Mouse (Mus musculus) megakaryocyte, embryonic 14.5 days (primary cell): ENCODE measurements around the gene Rnf214. TPM values are rescaled to one million over a fixed set of nuclear protein-coding genes. Genes with fewer than 3 reads are reported as not detected.

Source experiments
- H3K27me3 ChIP-seq: replicated peaks from 2 replicates; pipeline ENCODE3; 2012; ENCODE audit warnings: inconsistent platforms
- H3K36me3 ChIP-seq: replicated peaks from 2 replicates; pipeline ENCODE3; 2012; ENCODE audit warnings: low read length, inconsistent platforms, mixed read lengths
- H3K4me1 ChIP-seq: 2 replicates; pipeline ENCODE4 v1.6.1; 2012; ENCODE audit warnings: inconsistent platforms
- H3K4me3 ChIP-seq: replicated peaks from 2 replicates; pipeline ENCODE3; 2012; ENCODE audit warnings: moderate library complexity, mild to moderate bottlenecking, inconsistent platforms
- H3K9me3 ChIP-seq: 2 replicates; pipeline ENCODE4 v1.6.1; 2012; ENCODE audit warnings: inconsistent platforms
- FLI1 ChIP-seq: IDR thresholded peaks from 2 replicates; pipeline ENCODE4 v1.6.1; 2012; ENCODE audit warnings: low read length, inconsistent platforms, mixed read lengths
- GATA1 ChIP-seq: IDR thresholded peaks from 3 replicates; pipeline ENCODE4 v1.6.1; 2012; ENCODE audit warnings: mixed read lengths, low read length, inconsistent platforms, borderline replicate concordance
- polyA plus RNA-seq: library from polyadenylated mRNA; stranded (reverse); fragments of >175 nt; gene quantifications from 2 replicates; pipeline ENCODE4 v1.2.3, GENCODE M21; 2012; ENCODE audit warnings: low replicate concordance; ENCODE audit not compliant: insufficient read depth

Gene Rnf214
- 5.8 and 6.8 TPM in 2 replicates for polyA plus RNA-seq

DNA sequence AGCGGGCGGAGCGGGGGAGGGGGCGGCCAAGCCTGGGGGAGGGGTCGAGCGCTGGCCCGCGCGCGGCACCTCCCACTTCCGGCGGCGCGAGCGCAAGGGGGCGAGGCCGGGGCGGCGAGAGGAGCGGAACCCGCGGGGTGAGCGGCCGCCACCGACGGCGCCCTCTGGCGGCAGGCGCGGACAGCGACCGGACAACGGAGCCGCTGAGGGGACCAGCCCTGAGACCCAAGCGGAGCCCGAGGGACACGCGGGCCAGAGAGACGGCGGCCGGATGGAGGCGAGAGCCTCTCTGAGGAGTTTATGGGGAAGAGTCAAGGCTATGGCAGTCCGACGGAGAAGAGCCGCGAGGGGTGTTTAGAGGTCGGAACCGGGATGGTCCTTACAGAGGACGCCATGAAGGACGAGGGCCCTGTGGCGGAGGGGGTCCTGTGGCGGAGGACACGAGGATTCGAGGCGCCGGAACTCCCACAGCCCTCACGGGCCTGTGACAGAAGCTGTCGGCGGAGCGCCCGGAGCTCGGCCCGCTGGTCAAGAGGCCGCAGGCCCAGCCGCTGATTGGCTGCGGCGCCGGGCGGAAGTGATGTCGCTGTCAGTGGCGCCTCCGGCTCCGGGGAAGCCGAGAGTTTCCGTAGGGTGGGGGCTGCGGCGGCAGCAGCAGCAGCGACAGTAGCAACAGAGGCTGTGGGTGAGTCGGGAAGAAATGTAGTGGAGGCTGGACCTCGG, at the start of gene Rnf214, which contains the start of gene Pcsk7:
Gene Rnf214, minus strand, starts transcription at position 557 of the 723 bp plus-strand sequence.
Gene Pcsk7, plus strand, starts transcription at position 143 of the 723 bp plus-strand sequence.
- Histone ChIP-seq H3K4me3 (peak within 1 kb of the TSS; percentile 99), H3K36me3 (peaks cover 60% of the 10 kb centered on the region), H3K4me1 (peaks cover 46% of the 10 kb centered on the region), H3K9me3 (no peaks in the 10 kb centered on the region), H3K27me3 (no peaks in the 10 kb centered on the region)
- TF ChIP-seq FLI1 (no peak), GATA1 (no peak)

DNA sequence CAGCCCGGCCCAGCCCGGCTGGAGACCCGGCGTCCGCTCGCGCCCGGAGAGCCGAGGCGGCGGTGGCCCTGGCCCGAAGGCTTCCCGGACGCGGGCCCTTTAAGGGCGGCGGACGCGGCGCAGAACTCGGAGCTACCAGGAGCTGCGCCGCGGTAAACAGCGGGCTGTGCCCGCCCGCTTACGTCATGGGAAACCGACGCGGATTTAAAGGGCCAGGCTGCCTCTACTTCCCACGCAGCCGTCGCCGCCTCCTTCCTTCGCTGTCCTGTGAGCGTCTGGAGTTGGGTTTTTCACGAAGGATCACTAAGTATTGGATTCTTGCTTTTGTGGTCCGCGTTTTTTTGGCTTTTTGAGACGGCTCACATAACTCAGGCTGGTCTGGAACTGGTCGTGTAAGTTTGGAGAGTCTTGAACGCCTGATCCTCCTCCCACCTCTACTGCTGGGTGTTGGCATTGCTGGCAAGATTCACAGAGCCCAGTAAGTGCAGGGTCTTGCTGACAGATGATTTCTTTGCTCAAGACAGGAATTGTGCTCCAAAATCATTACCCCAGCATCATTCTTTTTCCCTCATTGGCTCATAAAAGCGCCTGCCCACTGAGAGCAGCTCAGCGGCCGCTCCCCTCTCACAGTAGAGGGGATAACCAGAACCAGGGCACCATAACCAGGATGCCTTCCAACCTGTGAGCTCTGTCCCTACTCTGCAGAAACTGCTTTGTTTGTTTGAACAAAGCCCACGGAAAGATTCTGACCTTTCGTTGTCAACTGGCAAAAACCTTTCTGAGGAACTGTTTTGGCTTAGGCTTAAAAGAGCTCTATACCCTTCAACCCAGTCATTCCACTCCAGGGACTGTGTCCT, 48.6 kb upstream of the Rnf214 start, which contains the start of gene Sidt2:
Gene Sidt2, minus strand, starts transcription at position 152 of the 857 bp plus-strand sequence.
- Histone ChIP-seq H3K4me3 (peak within 1 kb of the TSS; percentile 99), H3K27me3 (no peaks in the 10 kb centered on the region), H3K9me3 (no peaks in the 10 kb centered on the region), H3K36me3 (peaks cover 44% of the 10 kb centered on the region), H3K4me1 (peaks cover 38% of the 10 kb centered on the region)
- no peak for TF ChIP-seq FLI1
- no peak for TF ChIP-seq GATA1

DNA sequence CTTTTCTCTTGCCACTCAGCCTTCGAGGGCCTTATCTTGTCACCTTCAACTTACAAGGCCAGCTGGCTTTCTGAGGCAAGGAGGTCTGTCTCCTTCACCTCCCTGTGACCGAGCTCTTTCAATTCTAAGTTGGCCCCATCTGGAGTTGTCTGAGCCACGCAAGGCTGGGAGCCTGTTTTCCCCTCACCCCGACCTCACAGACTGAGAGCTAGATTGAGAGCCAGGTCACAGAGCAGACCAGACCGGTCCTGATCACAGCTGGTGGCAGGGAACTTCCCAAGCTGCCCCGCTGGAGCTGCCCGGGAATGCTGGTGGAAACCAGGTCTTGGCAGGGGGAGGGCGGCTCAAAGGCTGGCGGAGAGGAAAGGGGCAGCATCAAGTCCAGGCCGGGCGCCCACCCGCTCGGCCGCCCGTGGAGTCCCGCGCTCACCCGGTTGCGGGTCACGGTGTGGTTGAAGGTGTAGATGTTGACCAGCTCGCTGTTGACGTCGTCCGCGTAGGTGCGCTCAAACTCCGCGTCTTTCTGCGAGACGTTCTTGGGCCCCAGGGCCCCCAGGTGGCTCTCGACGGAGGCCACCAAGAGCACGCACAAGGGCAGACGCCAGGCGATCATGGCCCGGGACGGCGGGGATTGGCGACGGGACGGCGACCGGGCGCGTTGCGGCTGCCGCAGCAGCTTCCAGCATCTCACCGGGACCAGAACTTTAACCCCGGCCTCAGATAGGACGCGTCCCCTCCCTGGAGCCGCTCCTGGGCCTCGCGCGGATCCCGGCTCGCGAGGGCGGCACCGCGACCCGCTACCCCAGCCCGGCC, 47.8 kb upstream of the Rnf214 start:
- H3K9me3 ChIP-seq, result no peaks in the 10 kb centered on the region

DNA sequence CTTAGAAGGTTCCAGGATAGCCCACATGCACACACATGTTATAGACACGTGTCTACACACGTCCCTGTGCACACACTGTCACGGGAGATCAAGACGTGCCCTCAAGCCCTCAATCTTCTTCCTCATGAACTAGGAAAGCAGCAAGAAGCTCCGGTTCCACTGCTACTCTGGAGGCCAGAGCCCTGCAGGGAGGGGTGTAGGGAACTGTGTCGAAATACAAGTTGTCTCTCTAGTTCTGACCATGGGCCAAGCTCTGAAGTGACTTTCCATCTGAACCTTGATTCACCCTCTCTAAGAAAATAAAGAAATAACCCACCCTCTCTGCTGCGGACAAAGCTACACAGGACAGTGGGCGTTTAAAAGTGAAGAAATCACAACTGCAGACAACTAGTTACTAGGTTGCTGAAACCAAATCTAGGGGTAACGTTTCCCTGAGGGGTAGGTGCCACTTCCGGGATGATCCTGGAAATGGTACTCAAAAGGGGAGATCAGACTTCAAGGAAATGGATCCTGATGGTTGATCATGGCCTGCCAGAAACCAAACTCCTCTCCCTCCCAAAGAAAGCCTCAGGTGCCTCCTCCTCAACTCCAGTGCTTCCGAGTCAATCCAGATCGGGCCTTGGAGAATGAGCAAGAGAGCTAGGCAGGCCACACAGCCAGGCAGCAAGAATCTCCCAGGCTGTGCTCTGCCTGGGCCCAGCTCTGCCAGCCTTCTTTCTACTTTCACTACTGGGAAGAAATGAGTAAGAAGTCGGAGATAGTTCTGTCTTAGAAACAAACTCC, 47.0 kb upstream of the Rnf214 start:
- TF ChIP-seq FLI1, result no peak
- no peak for TF ChIP-seq GATA1
- Histone ChIP-seq H3K4me1 (peaks cover 32% of the 10 kb centered on the region), H3K27me3 (no peaks in the 10 kb centered on the region), H3K36me3 (peaks cover 47% of the 10 kb centered on the region), H3K9me3 (no peaks in the 10 kb centered on the region), H3K4me3 (peak overlapping the region; percentile 99)

More for the DNA sequence above, 47.8 kb upstream of the Rnf214 start:
- peaks cover 45% of the 10 kb centered on the region for H3K36me3 ChIP-seq
- H3K4me3 ChIP-seq, result peak overlapping the region; percentile 99
- H3K4me1 ChIP-seq, result peaks cover 32% of the 10 kb centered on the region
- TF ChIP-seq FLI1 (no peak), GATA1 (no peak)
- H3K27me3 ChIP-seq, result no peaks in the 10 kb centered on the region

DNA sequence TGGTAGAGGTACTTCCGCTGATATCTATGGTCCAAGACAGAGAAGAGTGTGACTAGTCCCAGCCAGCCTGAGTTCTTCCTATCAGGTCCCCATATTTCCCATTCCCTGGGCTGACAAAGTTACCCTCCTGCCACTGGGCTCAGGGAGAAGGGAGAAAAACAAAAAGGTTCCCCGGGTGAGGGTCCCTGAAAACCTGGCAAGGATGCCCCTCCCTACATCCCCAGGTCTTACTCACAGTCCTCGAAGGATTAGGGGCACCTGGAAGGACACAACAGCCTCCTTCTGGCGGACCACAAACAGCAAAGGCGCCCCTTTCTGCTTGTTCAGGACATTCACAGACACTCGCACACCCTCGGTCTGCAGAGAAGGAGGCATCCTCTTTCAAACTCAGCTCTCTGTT, 46.2 kb upstream of the Rnf214 start:
- Histone ChIP-seq H3K4me1 (peaks cover 32% of the 10 kb centered on the region), H3K36me3 (peaks cover 54% of the 10 kb centered on the region), H3K9me3 (no peaks in the 10 kb centered on the region), H3K4me3 (peak overlapping the region; percentile 99), H3K27me3 (no peaks in the 10 kb centered on the region)
- no peak for TF ChIP-seq FLI1
- TF ChIP-seq GATA1, result no peak

DNA sequence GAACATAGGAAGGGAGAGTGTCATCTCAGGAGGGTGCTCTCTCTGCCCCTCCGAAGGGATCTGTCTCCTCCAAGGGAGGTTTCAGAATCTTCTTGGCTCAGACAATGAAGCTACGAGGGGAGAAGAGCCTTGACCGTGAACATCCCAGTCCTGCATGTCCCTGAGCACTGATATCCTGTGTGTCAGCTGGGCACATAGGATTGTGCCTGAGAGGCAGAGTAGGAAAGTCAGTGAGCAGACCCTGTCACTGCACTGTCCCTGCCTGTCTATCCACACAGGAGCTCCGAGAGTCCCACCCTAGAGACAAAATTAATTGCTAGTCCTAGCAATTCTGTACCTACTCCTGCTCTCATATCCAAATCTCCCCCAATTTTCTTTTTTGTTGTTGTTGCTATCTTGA, 45.3 kb upstream of the Rnf214 start:
- H3K27me3 ChIP-seq, result no peaks in the 10 kb centered on the region

DNA sequence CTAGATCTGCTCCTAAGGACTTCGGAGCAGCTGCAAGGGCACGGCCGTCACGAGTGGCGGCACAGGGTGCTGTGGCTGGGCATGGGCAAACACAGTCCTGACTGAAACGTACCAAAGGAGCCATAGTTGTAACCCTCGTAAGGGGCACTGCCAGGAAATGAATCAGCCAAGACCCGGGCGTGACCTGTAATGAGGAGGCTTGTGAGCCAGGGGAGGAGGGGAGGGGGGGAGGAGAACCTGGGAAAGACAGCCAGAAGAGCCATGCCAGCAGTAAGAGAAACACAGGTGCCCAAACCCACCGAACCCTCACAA, 40.1 kb upstream of the Rnf214 start:
- H3K36me3 ChIP-seq, result peaks cover 96% of the 10 kb centered on the region
- no peaks in the 10 kb centered on the region for H3K9me3 ChIP-seq
- peaks cover 36% of the 10 kb centered on the region for H3K4me1 ChIP-seq
- no peak overlapping the region for H3K4me3 ChIP-seq
- peaks cover 2% of the 10 kb centered on the region for H3K27me3 ChIP-seq
- no peak for TF ChIP-seq FLI1
- no peak for TF ChIP-seq GATA1

More for the DNA sequence above, 45.3 kb upstream of the Rnf214 start:
- Histone ChIP-seq H3K9me3 (no peaks in the 10 kb centered on the region), H3K36me3 (peaks cover 63% of the 10 kb centered on the region), H3K4me3 (peak overlapping the region; percentile 48), H3K4me1 (peaks cover 34% of the 10 kb centered on the region)
- TF ChIP-seq GATA1, result no peak
- no peak for TF ChIP-seq FLI1

DNA sequence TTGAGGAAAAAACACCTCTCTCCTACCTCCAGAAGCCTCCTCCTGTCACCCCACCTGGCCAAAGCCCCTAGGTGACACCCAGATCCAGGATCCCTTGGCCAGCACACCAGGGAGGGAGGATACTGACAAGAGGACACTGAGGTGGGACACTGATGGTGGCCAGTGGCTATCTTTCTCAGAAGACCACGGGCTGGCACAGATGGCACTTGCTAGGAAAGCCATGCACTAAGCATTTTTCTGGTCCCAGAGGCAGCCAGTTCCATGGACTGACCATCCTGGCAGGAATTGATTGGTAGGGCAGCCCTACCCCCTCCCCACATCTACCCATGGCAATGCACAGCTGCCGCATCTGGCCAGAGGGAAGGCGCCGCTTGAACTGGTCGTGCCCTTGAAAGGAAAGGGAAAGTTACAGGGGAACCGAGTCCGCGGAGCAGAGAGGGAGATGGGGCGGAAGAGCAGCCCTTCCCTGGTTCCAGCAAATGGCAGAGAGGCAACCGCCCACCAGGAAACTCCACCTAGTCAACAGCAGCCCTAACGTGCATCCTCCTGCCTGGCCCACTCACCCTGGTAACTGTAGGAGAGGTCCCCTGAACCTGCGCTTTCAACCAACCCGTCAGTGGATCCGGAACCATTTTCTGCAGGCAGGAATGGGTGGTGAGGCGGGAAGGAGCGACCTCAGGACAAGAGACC, 39.6 kb upstream of the Rnf214 start:
- Histone ChIP-seq H3K27me3 (peaks cover 2% of the 10 kb centered on the region), H3K4me1 (peaks cover 36% of the 10 kb centered on the region), H3K36me3 (peaks cover 96% of the 10 kb centered on the region), H3K9me3 (no peaks in the 10 kb centered on the region), H3K4me3 (no peak overlapping the region)
- TF ChIP-seq FLI1 (no peak), GATA1 (no peak)

DNA sequence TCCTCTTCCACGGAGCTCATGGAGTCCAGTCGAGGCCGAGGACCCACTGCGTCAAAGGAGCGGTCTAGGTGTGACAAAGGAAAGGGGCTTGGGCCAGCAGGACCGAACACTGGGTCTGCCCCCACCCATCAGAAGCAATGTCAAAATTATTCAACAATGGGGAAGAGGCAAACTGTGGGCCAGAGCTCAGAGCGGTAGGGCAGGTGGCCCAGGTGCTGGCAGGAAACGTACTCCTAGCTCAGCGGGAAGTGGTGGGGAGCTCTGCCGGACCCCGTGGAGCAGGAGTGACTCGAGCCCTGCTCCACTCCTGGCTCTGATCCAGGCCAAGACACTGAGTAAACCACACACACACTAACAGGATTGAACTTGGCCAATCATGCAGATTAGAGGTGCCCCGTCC, 39.0 kb upstream of the Rnf214 start:
- H3K27me3 ChIP-seq, result peaks cover 2% of the 10 kb centered on the region
- no peaks in the 10 kb centered on the region for H3K9me3 ChIP-seq
- TF ChIP-seq FLI1 (no peak), GATA1 (no peak)
- no peak overlapping the region for H3K4me3 ChIP-seq
- peaks cover 36% of the 10 kb centered on the region for H3K4me1 ChIP-seq
- peaks cover 99% of the 10 kb centered on the region for H3K36me3 ChIP-seq
